Mouse (Mus musculus): Measurements from ENCODE around the gene Diras1.

- TF ChIP-seq CTCF (IDR thresholded peaks at IDR 0.05; ENCODE audit: borderline replicate concordance, insufficient read depth, low read length) (no peak), POLR2A (IDR thresholded peaks at IDR 0.05; ENCODE audit: low read depth, low read length) (no peak)
Measured at GRCm38 (mm10) chr10:80975478-80975877, 50.0 kb downstream of the Diras1 start.
